8 mouse cellular contexts compared by ENCODE assay signal in genomic region chr14:31132031-31132430, GRCm38 (mm10). TPM values are rescaled to one million over a fixed set of nuclear protein-coding genes. Genes with fewer than 3 reads are reported as not detected.
DNase-seq lines count a peak whose midpoint lies in the region; ATAC-seq and TF ChIP-seq lines count a peak whose summit lies in the region.

No protein-coding gene starts in this region.

- WGBS in heart, embryonic 11.5 days (ENCODE audit: insufficient replicate concordance) = 3% methylated on average over 6 of the region's 6 CpGs
- 1% methylated on average over 6 of the region's 6 CpGs for WGBS in kidney, postnatal 0 days

- peak overlapping the region; percentile 85 for H3K9ac ChIP-seq in heart, embryonic 11.5 days (ENCODE audit: low read depth, low read length)
- peak overlapping the region; percentile 77; the same call in 1 of the 2 replicates for H3K9ac ChIP-seq in kidney, postnatal 0 days (ENCODE audit: low read depth, low read length)

- H3K4me2 ChIP-seq in heart, embryonic 11.5 days = peak overlapping the region; percentile 81
- H3K4me2 ChIP-seq in kidney, postnatal 0 days (ENCODE audit: low read length) = peak overlapping the region; percentile 92

- no peak for TF ChIP-seq POLR2A in embryonic fibroblast, embryonic 13.5 days (IDR thresholded peaks at IDR 0.05; ENCODE audit: low read depth, low read length)

- ATAC-seq in heart, embryonic 11.5 days (replicated peaks; ENCODE audit: insufficient number of reproducible peaks, low FRiP score, low TSS enrichment) = no peak
- ATAC-seq in kidney, postnatal 0 days (replicated peaks; ENCODE audit: low FRiP score, low read depth) = no peak
- no peak for ATAC-seq in granulocyte monocyte progenitor cell, adult 5-6 weeks (replicated peaks; ENCODE audit: poor library complexity, severe bottlenecking)

- no peaks in the 10 kb centered on the region for H3K9me3 ChIP-seq in heart, embryonic 11.5 days (replicated peaks; ENCODE audit: control insufficient read depth, low read length)
- H3K9me3 ChIP-seq in kidney, postnatal 0 days (replicated peaks; ENCODE audit: low read length) = no peaks in the 10 kb centered on the region

- H3K27me3 ChIP-seq in heart, embryonic 11.5 days (ENCODE audit: control insufficient read depth, insufficient read depth, low read length) = no peaks in the 10 kb centered on the region
- no peaks in the 10 kb centered on the region for H3K27me3 ChIP-seq in kidney, postnatal 0 days (ENCODE audit: insufficient read depth, low read length)

- peak overlapping the region; percentile 87 for H3K4me3 ChIP-seq in heart, embryonic 11.5 days (ENCODE audit: low read depth, low read length)
- H3K4me3 ChIP-seq in embryonic fibroblast, embryonic 13.5 days (ENCODE audit: insufficient read depth, low read length) = peak overlapping the region; percentile 90
- peak overlapping the region; percentile 77 for H3K4me3 ChIP-seq in kidney, postnatal 0 days (replicated peaks; ENCODE audit: low read depth, low read length)

- no peak for DNase-seq in heart, adult 18-20 months
- peak; percentile 31 for DNase-seq in kidney, postnatal 0 days (ENCODE audit: low spot score)
- peak; percentile 68 to 81 for DNase-seq in lung, postnatal 4 days
- DNase-seq in testis, postnatal 10 days (ENCODE audit: low spot score) = peak; percentile 66
- DNase-seq in frontal cortex, postnatal 36 days (ENCODE audit: low spot score in 2 of 2) = no peak

- peaks cover 19% of the 10 kb centered on the region for H3K36me3 ChIP-seq in heart, embryonic 11.5 days (ENCODE audit: control insufficient read depth, insufficient read depth, low read length)
- peaks cover 15% of the 10 kb centered on the region for H3K36me3 ChIP-seq in kidney, postnatal 0 days (ENCODE audit: insufficient read depth, low read length)

- no peak for TF ChIP-seq CTCF in embryonic fibroblast, embryonic 13.5 days (IDR thresholded peaks at IDR 0.05; ENCODE audit: borderline replicate concordance, insufficient read depth, low read length)
- no peak for TF ChIP-seq CTCF in kidney, postnatal 0 days (IDR thresholded peaks at IDR 0.05; ENCODE audit: low read depth)

- 0 out of 2 replicates have a peak overlapping the region, but pooled peaks have one; percentile 93 for H3K27ac ChIP-seq in heart, embryonic 11.5 days (ENCODE audit: low read depth, low read length)
- H3K27ac ChIP-seq in embryonic fibroblast, embryonic 13.5 days (ENCODE audit: insufficient read depth, low read length) = no peak overlapping the region
- no peak overlapping the region for H3K27ac ChIP-seq in kidney, postnatal 0 days

- H3K4me1 ChIP-seq in heart, embryonic 11.5 days (ENCODE audit: control insufficient read depth, insufficient read depth, low read length) = peaks cover 32% of the 10 kb centered on the region
- H3K4me1 ChIP-seq in embryonic fibroblast, embryonic 13.5 days (ENCODE audit: control insufficient read depth, insufficient read depth, low read length) = no peaks in the 10 kb centered on the region; the same call in 1 of the 2 replicates
- peaks cover 26% of the 10 kb centered on the region for H3K4me1 ChIP-seq in kidney, postnatal 0 days (replicated peaks; ENCODE audit: insufficient read depth, low read length)

RNA-seq across cellular contexts. Expression of gene Nt5dc2, which starts 1.2 kb away (rescaled TPM):
- polyA plus RNA-seq in heart, embryonic 11.5 days (2014; fragmentation: Nextera tagmentation; extraction: Ambion mirVana) = 342 and 344 TPM in 2 replicates
- total RNA-seq in heart, adult 18-20 months (2021) = 10 to 100 TPM; 19.2 TPM
- 86.1 and 119 TPM in 2 replicates for polyA plus RNA-seq in embryonic fibroblast, embryonic 13.5 days (2011; ENCODE audit: insufficient read length, low read depth, missing spikeins)
- 201 and 204 TPM in 2 replicates for polyA plus RNA-seq in kidney, postnatal 0 days (2015; fragmentation: Nextera tagmentation; extraction: Ambion mirVana)
- 107 and 116 TPM in 2 replicates for total RNA-seq in granulocyte monocyte progenitor cell, adult 5-6 weeks (2014; fragmentation: Nextera tagmentation)
- 172 and 213 TPM in 2 replicates for total RNA-seq in granulocyte monocyte progenitor cell, adult 5-6 weeks (2017)

RNA-seq across cellular contexts. Expression of gene Smim4, which starts 3.3 kb away (rescaled TPM):
- polyA plus RNA-seq in heart, embryonic 11.5 days (2014; fragmentation: Nextera tagmentation; extraction: Ambion mirVana) = 64.5 and 70.0 TPM in 2 replicates
- 10 to 100 TPM; 74.5 to 87.4 TPM for total RNA-seq in heart, adult 18-20 months (2021)
- polyA plus RNA-seq in embryonic fibroblast, embryonic 13.5 days (2011; ENCODE audit: insufficient read length, low read depth, missing spikeins) = 30.6 and 33.4 TPM in 2 replicates
- polyA plus RNA-seq in kidney, postnatal 0 days (2015; fragmentation: Nextera tagmentation; extraction: Ambion mirVana) = 210 and 212 TPM in 2 replicates
- total RNA-seq in granulocyte monocyte progenitor cell, adult 5-6 weeks (2014; fragmentation: Nextera tagmentation) = 183 and 200 TPM in 2 replicates
- total RNA-seq in granulocyte monocyte progenitor cell, adult 5-6 weeks (2017) = 85.5 and 91.3 TPM in 2 replicates

RNA-seq across cellular contexts. Expression of gene Stab1, which starts 36.4 kb away (rescaled TPM):
- 35.9 and 40.4 TPM in 2 replicates for polyA plus RNA-seq in heart, embryonic 11.5 days (2014; fragmentation: Nextera tagmentation; extraction: Ambion mirVana)
- 10 to 100 TPM; 63.2 to 64.1 TPM for total RNA-seq in heart, adult 18-20 months (2021)
- polyA plus RNA-seq in embryonic fibroblast, embryonic 13.5 days (2011; ENCODE audit: insufficient read length, low read depth, missing spikeins) = 1.7 and 7.3 TPM in 2 replicates
- polyA plus RNA-seq in kidney, postnatal 0 days (2015; fragmentation: Nextera tagmentation; extraction: Ambion mirVana) = 26.4 and 27.8 TPM in 2 replicates
- not detected in 2 replicates for total RNA-seq in granulocyte monocyte progenitor cell, adult 5-6 weeks (2014; fragmentation: Nextera tagmentation)
- total RNA-seq in granulocyte monocyte progenitor cell, adult 5-6 weeks (2017) = 3.0 TPM in 1 of 2 replicates, not detected in the other

Comparison
In these comparisons a context has a peak if more than half of its experiments do, and no peak if none do; other contexts are left out.
1. DNase-seq: peak in kidney, postnatal 0 days (single experiment), lung, postnatal 4 days (2 of 2) and testis, postnatal 10 days (single experiment); none in heart, adult 18-20 months (0 of 2) and frontal cortex, postnatal 36 days (0 of 2).
2. Peak in every context shown above with its lines, with median percentiles within 50 percentile points of each other: H3K4me3 ChIP-seq.